Mouse (Mus musculus): ENCODE measurements around the gene D17Wsu92e.

DNA sequence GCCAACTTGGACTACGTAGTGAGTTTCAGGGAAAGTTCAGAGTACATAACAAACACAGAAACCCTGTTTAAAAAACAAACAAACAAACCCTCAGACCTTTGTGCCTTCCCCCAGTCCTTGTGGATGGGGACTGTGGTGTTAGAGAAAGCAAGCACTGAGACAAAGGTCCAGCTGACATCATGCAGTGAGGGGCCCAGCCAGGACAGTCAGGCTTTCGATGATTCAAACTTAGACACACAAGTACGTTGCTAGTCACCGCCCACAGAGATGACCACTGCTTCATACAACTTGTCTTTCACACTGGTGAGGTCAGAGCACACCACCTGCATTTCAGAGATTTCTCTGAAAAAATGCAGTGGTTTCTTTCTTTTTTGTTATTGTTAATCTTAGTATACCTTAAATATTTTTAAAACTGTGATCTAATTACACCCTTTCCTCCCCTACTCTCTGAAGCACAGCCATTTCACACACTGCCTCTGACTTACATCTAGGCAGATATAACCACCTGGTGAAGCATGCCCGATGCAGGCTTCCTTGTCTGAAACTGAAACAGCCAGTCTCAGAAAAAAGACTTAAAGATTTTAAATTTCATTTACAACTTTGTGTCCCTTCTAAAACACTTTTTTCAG is 39.3 kb downstream of the D17Wsu92e start:
- TF ChIP-seq CTCF (IDR thresholded peaks at IDR 0.05; ENCODE audit: control insufficient read depth, insufficient read depth, insufficient read length) (no peak), MAX (IDR thresholded peaks at IDR 0.05) (no peak), MYOD1 (IDR thresholded peaks at IDR 0.05; ENCODE audit: control insufficient read depth, insufficient read length, low read depth) (no peak), MYOG (IDR thresholded peaks at IDR 0.05; ENCODE audit: control insufficient read depth, extremely low read depth, insufficient read length) (no peak)

All from C2C12 (cell line).